Mouse (Mus musculus): ENCODE data around the gene Ubd.

GRCm38 (mm10) chr17:37190711-37191110 lies 3.0 kb upstream of the Ubd start:
- TF ChIP-seq POLR2A (IDR thresholded peaks at IDR 0.05; ENCODE audit: borderline replicate concordance, extremely low read depth, insufficient read depth, insufficient read length, poor library complexity, severe bottlenecking) (no peak), CTCF (IDR thresholded peaks at IDR 0.05; ENCODE audit: borderline replicate concordance, extremely low read depth, insufficient read depth, insufficient read length) (no peak)
